Mouse (Mus musculus): ENCODE results near the gene Cog1.
"Not testable (repeated sequence)": the region's sequence is repeated elsewhere in the genome, so short reads cannot be mapped to it uniquely, and the experiment has no call there.

Gene Cog1

DNA sequence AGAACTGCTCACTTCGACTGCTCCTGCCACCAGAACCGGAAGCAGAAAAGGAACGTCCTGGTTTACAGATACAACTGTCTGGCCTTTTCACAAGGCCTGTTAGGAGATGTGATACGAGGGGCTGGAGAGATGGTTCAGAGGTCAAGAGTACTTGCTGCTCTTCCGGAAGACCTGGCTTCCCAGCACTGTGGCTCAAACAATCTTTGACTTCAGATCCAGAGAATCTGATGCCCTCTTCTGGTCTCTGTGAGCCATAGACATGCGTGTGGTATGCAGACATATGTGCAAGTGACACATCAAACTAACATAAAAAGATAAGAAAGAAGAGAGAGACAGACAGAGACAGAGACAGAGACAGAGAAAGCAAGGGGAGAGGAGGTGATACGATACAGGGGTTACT lies 16.7 kb upstream of the Cog1 start:
- DNase-seq, result no peak

DNA sequence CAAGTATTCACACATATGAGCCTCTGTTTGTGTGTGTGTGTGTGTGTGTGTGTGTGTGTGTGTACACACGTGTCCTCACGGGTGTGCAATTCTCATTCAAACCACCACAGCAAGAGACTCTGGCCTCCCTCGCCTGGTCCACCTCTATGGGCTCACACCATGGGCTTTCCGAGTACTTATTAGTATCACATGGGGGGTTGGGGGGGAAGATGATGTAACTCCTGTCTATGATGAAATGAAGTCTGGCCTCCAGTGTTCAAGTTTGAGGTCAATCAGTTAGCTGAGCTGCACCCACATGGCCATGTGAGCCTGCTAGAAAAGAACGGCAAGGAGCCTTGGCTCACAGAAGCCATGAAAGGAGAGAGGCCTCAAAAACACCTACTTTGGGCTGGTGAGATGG lies 15.6 kb upstream of the Cog1 start:
- no peak for DNase-seq

- DNase-seq, result no peak
Measured at GRCm38 (mm10) chr11:113634699-113635121, 14.3 kb upstream of the Cog1 start.

DNA sequence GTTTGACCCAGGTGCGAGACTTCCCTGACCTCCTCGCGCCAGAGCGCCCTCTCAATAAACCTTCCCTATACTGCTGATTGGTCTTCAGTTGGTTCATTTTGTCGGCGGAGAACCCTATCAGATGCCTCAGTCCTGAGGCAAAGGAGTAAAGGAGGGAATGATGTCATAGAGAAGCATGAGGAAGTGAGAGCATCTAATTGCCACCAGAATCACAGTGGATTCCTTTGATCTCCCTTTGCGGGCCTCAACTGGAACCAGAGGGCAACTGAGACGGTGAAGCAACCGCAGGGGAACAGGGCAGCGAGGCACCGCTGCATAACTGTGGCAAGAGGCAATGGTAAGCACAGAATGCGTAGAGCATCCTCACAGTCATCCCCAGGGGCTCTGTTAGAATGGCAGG lies 10.3 kb upstream of the Cog1 start:
- no peak for DNase-seq

- no peak for DNase-seq
Measured at GRCm38 (mm10) chr11:113645181-113645580, 3.8 kb upstream of the Cog1 start.

GRCm38 (mm10) chr11:113648152-113648551 lies 817 bp upstream of the Cog1 start:
- peak; percentile 85 for DNase-seq

GRCm38 (mm10) chr11:113649353-113650210 lies 613 bp downstream of the Cog1 start, which contains the start of gene Slc39a11:
TSS of gene Slc39a11 (minus strand) at chr11:113650079.
- peak; percentile 79 for DNase-seq

- DNase-seq, result no peak
Measured at GRCm38 (mm10) chr11:113651206-113651906, 2.4 kb downstream of the Cog1 start.

DNA sequence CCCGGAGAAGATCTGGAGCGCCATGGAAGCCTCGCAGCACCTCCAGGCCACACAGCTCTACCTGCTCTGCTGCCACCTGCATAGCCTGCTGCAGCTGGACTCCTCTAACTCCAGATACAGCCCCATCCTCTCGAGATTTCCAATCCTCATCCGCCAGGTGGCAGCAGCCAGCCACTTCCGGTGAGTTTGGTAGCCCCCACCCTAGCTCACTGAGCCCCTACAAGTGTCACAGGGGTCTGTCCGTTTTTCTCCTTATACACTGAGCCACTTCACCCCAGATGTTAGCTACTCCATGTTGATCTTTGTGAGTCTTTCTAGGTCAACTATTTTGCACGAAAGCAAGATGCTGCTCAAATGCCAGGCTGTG lies 2.9 kb downstream of the Cog1 start:
- peak; percentile 43 for DNase-seq

DNA sequence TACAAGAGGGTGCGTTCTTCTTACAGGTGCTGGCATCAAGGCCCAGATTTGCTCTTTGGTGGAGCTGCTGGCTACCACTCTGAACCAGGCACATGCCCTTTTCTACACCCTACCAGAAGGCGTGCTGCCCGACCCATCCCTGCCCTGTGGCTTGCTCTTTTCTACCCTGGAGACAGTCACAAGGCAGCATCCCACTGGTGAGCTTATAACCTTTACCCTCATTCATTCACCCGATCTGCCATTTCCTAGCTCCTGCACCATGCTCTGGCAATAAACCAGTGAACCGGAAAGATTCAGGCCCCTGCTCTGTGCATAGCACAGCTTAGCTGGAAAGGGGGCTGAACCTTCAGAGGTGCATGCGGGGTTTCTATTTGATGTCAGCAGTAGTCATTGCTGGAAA lies 3.5 kb downstream of the Cog1 start:
- peak; percentile 54 for DNase-seq

DNA sequence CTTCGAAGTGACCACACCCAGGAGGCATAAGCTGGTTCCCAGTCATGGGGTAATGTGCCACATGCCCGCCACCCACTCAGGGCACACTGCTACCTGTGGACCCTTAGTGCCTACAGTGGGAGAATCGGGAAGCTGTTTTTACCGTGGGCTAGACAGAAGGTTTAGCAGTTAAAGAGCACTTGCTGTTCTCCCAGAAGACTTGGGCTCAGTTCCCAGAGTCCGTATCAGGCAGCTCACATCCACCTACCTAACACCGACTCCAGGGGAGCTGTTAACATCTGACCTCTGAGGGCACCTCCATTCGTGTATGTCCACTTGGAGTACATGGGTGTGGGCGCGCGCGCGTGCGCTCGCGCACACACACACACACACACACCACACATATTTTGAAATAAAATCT lies 5.1 kb downstream of the Cog1 start:
- DNase-seq, result no peak

- DNase-seq, result no peak
Measured at GRCm38 (mm10) chr11:113654561-113655270, 5.7 kb downstream of the Cog1 start.

GRCm38 (mm10) chr11:113656511-113656932 lies 7.6 kb downstream of the Cog1 start:
- no peak for DNase-seq

GRCm38 (mm10) chr11:113657221-113657620 lies 8.3 kb downstream of the Cog1 start:
- no peak for DNase-seq

DNA sequence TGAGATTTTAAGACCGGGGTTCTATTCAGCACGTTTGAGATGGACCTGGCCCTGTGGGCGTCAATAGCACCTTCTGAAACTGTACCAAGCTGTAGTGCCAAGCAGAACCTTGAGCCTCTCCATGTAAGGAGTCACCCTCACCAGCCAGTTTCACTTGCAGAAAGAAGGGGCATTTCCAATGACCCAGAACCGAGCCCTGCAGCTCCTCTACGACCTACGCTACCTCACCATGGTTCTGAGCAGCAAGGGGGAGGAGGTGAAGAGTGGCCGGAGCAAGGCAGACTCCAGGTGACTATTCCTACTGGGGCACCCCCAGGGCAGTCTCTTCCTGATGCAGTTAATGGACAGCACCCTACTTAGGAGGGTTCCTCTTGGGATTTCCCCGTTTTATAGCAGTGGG lies 9.3 kb downstream of the Cog1 start:
- peak; percentile 33 for DNase-seq

DNA sequence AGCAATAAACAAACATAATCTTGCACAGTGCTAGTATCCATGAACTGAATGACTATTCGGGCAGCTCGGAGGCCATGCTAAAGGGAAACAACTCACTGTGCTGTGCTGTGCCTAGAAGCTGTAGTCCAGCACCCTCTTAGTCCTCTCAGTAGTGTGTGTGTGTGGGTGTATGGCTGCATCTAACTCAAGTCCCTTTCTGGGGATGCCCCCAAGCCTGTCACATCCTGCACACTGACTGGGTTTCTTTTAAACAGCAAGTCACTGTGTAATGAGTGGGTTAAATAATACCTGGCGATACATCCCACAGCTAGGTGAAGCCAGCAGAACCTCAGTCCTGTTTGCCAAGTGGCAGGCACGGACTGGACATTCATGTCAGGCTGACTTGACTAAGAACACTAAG lies 9.8 kb downstream of the Cog1 start:
- DNase-seq, result no peak

GRCm38 (mm10) chr11:113660213-113660612 lies 11.2 kb downstream of the Cog1 start:
- not testable (repeated sequence) for DNase-seq

DNA sequence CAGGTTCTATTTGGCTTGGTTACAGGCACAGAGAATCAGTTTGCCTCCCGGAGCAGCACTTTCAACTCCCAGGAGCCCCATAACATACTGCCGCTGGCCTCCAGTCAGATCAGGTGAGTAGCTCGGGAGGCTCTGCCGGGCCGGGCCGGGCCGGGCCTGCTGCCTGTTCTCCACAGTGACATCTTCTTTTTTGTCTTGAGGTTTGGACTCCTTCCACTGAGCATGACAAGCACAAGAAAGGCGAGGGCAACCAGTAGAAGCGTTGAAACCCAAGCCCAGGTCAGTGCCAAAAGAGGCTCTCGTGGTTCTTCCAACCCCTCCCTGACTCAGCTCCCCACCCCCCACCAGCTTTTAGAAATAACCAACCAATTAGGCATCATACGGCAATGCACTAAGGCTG lies 12.0 kb downstream of the Cog1 start:
- DNase-seq, result no peak

DNA sequence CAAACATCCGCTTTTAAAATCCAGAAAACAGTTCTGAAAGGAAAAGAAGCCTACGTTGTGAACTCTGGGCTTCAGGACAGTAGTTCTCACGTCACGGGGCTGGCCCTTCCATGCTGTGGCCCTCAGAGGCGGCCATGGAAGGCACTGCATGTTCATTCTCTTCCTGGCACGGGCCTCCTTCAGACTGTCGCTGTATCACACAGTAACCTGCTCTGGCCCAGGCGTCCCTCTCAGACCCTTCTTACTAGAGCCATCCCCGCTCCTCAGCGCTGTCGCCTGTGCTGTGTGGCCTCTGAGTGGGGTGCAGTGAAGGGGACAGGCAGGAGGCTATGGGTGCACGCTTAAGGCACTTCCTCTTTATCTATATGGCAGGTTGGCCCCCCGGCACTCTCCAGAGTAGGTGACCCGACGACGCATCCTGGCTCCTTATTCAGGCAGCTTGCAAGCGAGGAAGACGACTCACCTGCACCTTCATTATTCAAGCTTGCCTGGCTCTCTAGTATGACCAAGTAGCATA lies 12.9 kb downstream of the Cog1 start:
- no peak for DNase-seq

GRCm38 (mm10) chr11:113664279-113664678 lies 15.3 kb downstream of the Cog1 start:
- no peak for DNase-seq

DNA sequence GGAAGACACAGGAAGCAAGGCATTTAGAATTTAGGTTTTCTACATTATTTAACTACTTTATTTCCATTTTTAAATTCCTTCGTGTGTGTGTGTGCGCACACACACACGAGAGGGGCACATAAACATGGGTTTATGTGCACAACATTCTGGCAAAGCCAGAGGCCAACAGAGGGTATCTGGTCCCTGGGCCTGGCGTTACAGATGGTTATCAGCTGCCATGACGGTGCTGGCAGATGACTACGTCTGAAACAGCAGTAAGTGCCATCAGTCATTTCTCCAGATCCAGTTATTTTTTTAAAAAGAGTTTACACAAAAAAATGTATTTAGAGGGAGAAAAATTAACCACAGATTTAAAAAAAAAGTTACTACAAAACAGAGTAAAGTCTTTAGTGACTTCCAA lies 17.2 kb downstream of the Cog1 start:
- no peak for DNase-seq

GRCm38 (mm10) chr11:113666648-113667047 lies 17.7 kb downstream of the Cog1 start:
- DNase-seq, result peak; percentile 65

- DNase-seq, result peak; percentile 47
Measured at GRCm38 (mm10) chr11:113667122-113667521, 18.2 kb downstream of the Cog1 start.

Data from kidney, adult 18-20 months (tissue).